Mouse (Mus musculus): ENCODE measurements at regions not wholly inside any gene's neighbourhood (a gene's known extent, or its start where the extent isn't known, plus 50 kb on each side); places are given as distances from the start of the nearest gene placed in this dataset.

DNA sequence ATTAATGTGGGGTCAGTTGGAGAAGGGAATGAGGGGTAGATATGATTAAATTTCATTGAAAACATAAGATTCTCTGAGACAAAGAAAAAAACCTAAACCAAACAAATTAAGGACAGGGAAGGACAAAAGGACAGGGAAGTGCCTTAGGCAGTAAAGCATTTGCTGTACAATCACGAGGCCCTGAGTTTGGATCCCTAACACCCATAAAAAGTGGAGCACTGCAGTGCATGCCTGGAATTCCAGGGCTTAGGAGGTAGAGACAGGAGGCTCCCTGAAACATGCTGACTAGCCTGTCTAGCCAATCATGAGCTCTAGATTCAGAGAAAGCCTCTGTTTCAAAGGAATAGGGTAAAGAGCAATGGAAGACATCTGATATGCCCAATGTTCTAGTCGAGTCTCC is 49.9 kb upstream of the Fndc3b start:
- Histone ChIP-seq H3K9me3 (replicated peaks; ENCODE audit: low read length) (peaks cover 40% of the 10 kb centered on the region), H3K9ac (ENCODE audit: insufficient read depth, low read depth) (no peak overlapping the region), H3K27me3 (replicated peaks) (no peaks in the 10 kb centered on the region), H3K4me1 (ENCODE audit: control insufficient read depth in 1 of 2, insufficient read depth in 2 of 2) (no peaks in the 10 kb centered on the region), H3K4me2 (ENCODE audit: insufficient read depth, low read depth, poor library complexity, severe bottlenecking) (no peak overlapping the region), H3K79me2 (replicated peaks; ENCODE audit: control insufficient read depth, extremely low read depth, insufficient read depth, poor library complexity, severe bottlenecking) (no peaks in the 10 kb centered on the region), H3K27ac (ENCODE audit: insufficient read depth, low read depth) (no peak overlapping the region), H3K36me3 (replicated peaks in 1 of 2; ENCODE audit: control insufficient read depth in 1 of 2, insufficient read depth in 1 of 2, low read length in 1 of 2) (no peaks in the 10 kb centered on the region), H3K4me3 (replicated peaks in 1 of 3; ENCODE audit: low read depth in 2 of 3, low read length in 2 of 3, poor library complexity in 1 of 3) (no peak overlapping the region)
- in situ Hi-C loops (cut with MboI; ENCODE audit: low pct_ligation_motif_present, low pct_unique_long_range_greater_than_20kb, low sequenced_read_pairs) = no loop called here
- dilution Hi-C loops (cut with MboI; ENCODE audit: extremely low pct_ligation_motif_present, extremely low pct_unique_long_range_greater_than_20kb, low sequenced_read_pairs) = no loop called here
- TF ChIP-seq IRF4 (IDR thresholded peaks at IDR 0.05; ENCODE audit: low read depth, low read length) = no peak
- TF ChIP-seq NRF1 (IDR thresholded peaks at IDR 0.05; ENCODE audit: low read depth, low read length) = no peak
- no peak for TF ChIP-seq EP300 (IDR thresholded peaks at IDR 0.05; ENCODE audit: low read length)
- no peak for TF ChIP-seq MAZ (IDR thresholded peaks at IDR 0.05; ENCODE audit: low read depth, low read length)
- no peak for TF ChIP-seq MXI1 (IDR thresholded peaks at IDR 0.05; ENCODE audit: low read depth, low read length)
- no peak for TF ChIP-seq KAT2A (IDR thresholded peaks at IDR 0.05; ENCODE audit: insufficient replicate concordance, low read length)
- no peak for TF ChIP-seq GABPA (IDR thresholded peaks at IDR 0.05; ENCODE audit: insufficient replicate concordance, low read depth, low read length)
- no peak for TF ChIP-seq MAFK (IDR thresholded peaks at IDR 0.05; ENCODE audit: insufficient replicate concordance, low read length)
- TF ChIP-seq TCF12 (IDR thresholded peaks at IDR 0.05; ENCODE audit: low read depth, low read length) = no peak
- no peak for TF ChIP-seq ZMIZ1 (IDR thresholded peaks at IDR 0.05; ENCODE audit: low read depth, low read length)
- no peak for TF ChIP-seq CHD1 (IDR thresholded peaks at IDR 0.05; ENCODE audit: low read depth, low read length)
- no peak for TF ChIP-seq SIN3A (IDR thresholded peaks at IDR 0.05; ENCODE audit: low read length)
- DNase-seq (ENCODE audit: extremely low read depth) = no peak
